Mouse (Mus musculus) bone marrow macrophage, adult 2 months (primary cell): ENCODE measurements around the gene Gm498.

Source experiments
- CTCF ChIP-seq: IDR thresholded peaks from 2 replicates; pipeline ENCODE4 v1.5.1; 2012; ENCODE audit warnings: low read depth, mild to moderate bottlenecking, low read length, moderate library complexity
- POLR2A ChIP-seq: IDR thresholded peaks from 2 replicates; pipeline ENCODE4 v1.6.1; 2012; ENCODE audit warnings: mild to moderate bottlenecking, low read depth, low read length, borderline replicate concordance

DNA sequence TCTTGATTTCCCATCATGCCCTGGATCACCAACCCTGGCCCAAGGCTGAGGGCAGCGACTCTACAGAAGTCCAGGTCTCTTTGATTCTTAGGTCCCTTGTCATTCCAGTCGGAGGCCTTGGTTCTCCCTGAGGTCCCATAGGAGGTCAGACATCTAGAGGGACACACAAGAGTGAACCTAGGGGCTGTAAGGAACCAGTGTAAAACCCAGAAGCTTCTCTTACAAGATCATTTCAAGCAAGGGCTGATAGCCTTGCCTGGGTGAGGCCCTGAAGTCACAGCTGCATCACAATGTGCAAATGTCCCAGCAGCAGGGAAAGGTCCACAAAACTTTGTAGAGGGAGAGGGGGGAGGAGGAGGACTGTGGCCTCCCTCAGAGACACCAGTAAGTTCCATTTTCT lies at the start of gene Gm498:
- TF ChIP-seq CTCF = no peak
- TF ChIP-seq POLR2A = no peak
